Mouse (Mus musculus) lung, postnatal 25 days (tissue): ENCODE data around the gene Mpv17.

Experiments
- DNase-seq: peaks from one replicate; pipeline ENCODE4 v3.0.0; 2022; ENCODE audit warnings: low spot score

The Mpv17 gene

GRCm38 (mm10) chr5:31105814-31106335 is 48.2 kb downstream of the Mpv17 start, which contains the start of gene Dnajc5g:
Gene Dnajc5g, plus strand, starts transcription at chr5:31106285.
- no peak for DNase-seq

GRCm38 (mm10) chr5:31095711-31096480 is 58.2 kb downstream of the Mpv17 start:
- no peak for DNase-seq

GRCm38 (mm10) chr5:31094799-31095691 is 59.0 kb downstream of the Mpv17 start:
- peak; percentile 78 for DNase-seq

- no peak for DNase-seq
These were observed 59.8 kb downstream of the Mpv17 start for GRCm38 (mm10) chr5:31094100-31094798.

GRCm38 (mm10) chr5:31093151-31094041 is 60.7 kb downstream of the Mpv17 start:
- DNase-seq = no peak

GRCm38 (mm10) chr5:31092231-31092975 is 61.6 kb downstream of the Mpv17 start:
- no peak for DNase-seq
